Mouse (Mus musculus): ENCODE measurements around the gene Fyttd1. TPM values are rescaled to one million over a fixed set of nuclear protein-coding genes. Genes with fewer than 3 reads are reported as not detected.
"Not testable (repeated sequence)": the region's sequence is repeated elsewhere in the genome, so short reads cannot be mapped to it uniquely, and the experiment has no call there.

The Fyttd1 gene
- polyA plus RNA-seq, 1 experiment from 2014 or later: 99.0 TPM

GRCm38 (mm10) chr16:32866713-32867112 is 10.6 kb upstream of the Fyttd1 start:
- Histone ChIP-seq H3K4me3 (peak overlapping the region; percentile 84; the same call in 1 of the 2 replicates), H3K9me3 (no peaks in the 10 kb centered on the region), H3K27ac (no peak overlapping the region), H3K4me1 (peaks cover 19% of the 10 kb centered on the region), H3K36me3 (replicated peaks) (no peaks in the 10 kb centered on the region; the same call in 1 of the 2 replicates), H3K27me3 (ENCODE audit: poor library complexity, severe bottlenecking) (no peaks in the 10 kb centered on the region)
- DNase-seq (ENCODE audit: extremely low spot score, low spot score): no peak
- WGBS: 85% methylated on average over 5 of the region's 5 CpGs

DNA sequence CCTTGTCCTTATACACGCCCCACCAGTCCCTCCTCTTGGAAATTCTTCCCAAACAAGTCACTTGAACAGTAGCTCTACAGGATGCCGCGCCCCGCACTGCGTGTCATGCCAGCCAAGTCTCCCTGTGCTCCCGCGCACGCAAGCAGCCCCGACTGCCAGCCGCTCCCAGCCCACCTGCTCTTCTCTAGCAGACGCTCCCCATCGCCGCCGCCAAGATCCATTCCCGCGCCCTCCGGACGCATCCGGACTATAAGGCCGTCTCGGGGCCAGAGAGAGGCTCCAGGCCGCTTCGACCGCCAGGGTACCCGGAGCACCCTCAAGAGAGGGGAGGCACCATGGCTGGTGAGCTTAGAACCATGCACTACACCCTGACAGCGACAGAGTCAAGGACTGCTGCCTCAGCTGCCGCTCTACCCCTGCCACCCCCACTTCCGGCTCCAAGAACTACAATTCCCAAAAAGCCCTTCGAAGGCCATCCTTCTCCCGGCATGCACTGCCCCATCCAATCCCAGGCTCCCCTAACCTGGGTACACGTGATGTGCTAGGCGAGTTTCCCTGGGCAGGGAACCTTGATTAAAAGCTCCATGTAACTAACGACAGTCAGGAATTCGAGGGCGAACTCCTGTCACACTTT is 9.3 kb upstream of the Fyttd1 start:
- Histone ChIP-seq H3K27me3 (ENCODE audit: poor library complexity, severe bottlenecking) (no peaks in the 10 kb centered on the region), H3K4me3 (peak overlapping the region; percentile 84), H3K9me3 (no peaks in the 10 kb centered on the region), H3K27ac (peak overlapping the region; percentile 86), H3K4me1 (peaks cover 19% of the 10 kb centered on the region), H3K36me3 (replicated peaks) (no peaks in the 10 kb centered on the region; the same call in 1 of the 2 replicates)
- under 1% methylated on average over 35 of the region's 35 CpGs for WGBS
- DNase-seq (ENCODE audit: extremely low spot score, low spot score): peak; percentile 87

DNA sequence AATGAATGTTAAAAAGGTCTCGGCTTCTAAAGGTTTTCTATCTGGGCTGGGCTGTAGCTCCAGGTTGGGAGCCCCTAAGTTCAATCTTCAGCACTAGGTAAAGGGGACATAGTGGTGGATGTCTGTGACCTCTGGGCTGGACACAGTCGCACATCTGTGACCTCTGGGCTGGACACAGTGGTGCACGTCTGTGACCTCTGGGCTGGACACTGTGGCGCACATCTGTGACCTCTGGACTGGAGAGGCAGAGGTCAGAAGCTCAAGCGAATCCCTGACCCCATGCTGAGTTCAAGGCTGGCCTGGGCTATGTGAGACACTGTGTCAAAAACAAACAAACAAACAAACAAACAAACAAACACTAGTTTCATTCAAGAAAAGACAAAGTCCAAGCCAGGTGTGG is 7.1 kb upstream of the Fyttd1 start:
- Histone ChIP-seq H3K27ac (no peak overlapping the region), H3K9me3 (no peaks in the 10 kb centered on the region), H3K36me3 (replicated peaks) (no peaks in the 10 kb centered on the region), H3K4me1 (peaks cover 19% of the 10 kb centered on the region), H3K4me3 (no peak overlapping the region), H3K27me3 (ENCODE audit: poor library complexity, severe bottlenecking) (no peaks in the 10 kb centered on the region)
- 61% methylated on average over 5 of the region's 5 CpGs for WGBS
- DNase-seq (ENCODE audit: extremely low spot score, low spot score): no peak

DNA sequence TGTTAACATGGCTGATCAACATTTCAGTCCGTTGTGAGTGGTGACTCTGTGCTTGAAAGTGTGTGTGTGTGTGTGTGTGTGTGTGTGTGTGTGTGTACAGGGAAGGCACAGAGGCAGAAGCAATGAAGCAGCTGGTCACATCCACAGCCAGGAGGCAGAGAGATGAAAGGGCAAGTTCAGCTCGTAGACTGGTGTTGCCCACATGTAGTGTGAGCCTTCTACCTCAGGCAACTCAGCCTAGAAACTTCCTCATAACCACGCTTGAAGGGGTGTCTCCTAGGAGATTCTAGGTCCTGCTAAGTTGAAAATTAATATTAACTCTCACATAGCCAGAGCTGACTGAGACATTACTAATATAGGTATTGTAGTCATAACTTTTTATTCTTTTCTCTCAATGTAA is 3.9 kb upstream of the Fyttd1 start:
- no peak for DNase-seq (ENCODE audit: extremely low spot score, low spot score)
- Histone ChIP-seq H3K27ac (no peak overlapping the region), H3K4me3 (no peak overlapping the region), H3K27me3 (ENCODE audit: poor library complexity, severe bottlenecking) (no peaks in the 10 kb centered on the region), H3K4me1 (peaks cover 9% of the 10 kb centered on the region), H3K9me3 (no peaks in the 10 kb centered on the region), H3K36me3 (replicated peaks) (no peaks in the 10 kb centered on the region)
- 70% methylated on average over 3 of the region's 3 CpGs for WGBS

GRCm38 (mm10) chr16:32875281-32875680 is 2.0 kb upstream of the Fyttd1 start:
- peaks cover 16% of the 10 kb centered on the region for H3K4me1 ChIP-seq
- DNase-seq (ENCODE audit: extremely low spot score, low spot score); H3K27me3 ChIP-seq (ENCODE audit: poor library complexity, severe bottlenecking); H3K27ac ChIP-seq; H3K4me3 ChIP-seq; H3K36me3 ChIP-seq (replicated peaks); H3K9me3 ChIP-seq: not testable (repeated sequence)
- WGBS: 34% methylated on average over 1 of the region's 1 CpGs

DNA sequence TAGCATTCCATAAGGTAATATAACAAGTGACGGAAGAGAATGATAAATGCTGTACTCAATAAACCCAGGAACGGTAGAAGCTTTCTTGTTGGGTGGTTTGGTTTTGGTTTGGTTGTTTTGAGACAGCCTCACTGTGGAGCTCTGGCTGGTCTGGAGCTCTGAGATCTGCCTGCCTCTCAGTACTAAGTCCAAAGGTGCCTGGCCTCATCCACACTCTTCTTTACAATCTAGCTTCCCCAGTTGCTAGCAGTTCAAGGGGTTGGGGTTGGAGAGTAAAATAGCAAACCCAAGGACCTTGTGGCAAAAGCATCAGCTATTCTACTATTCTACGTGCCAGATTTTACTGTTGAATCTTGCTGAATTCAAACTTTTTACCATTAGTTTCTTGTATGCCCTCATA is 1.5 kb upstream of the Fyttd1 start:
- no peak overlapping the region for H3K27ac ChIP-seq
- no peaks in the 10 kb centered on the region for H3K27me3 ChIP-seq (ENCODE audit: poor library complexity, severe bottlenecking)
- no peak for DNase-seq (ENCODE audit: extremely low spot score, low spot score)
- no peak overlapping the region for H3K4me3 ChIP-seq
- WGBS: 91% methylated on average over 3 of the region's 3 CpGs
- no peaks in the 10 kb centered on the region for H3K36me3 ChIP-seq (replicated peaks)
- peaks cover 16% of the 10 kb centered on the region for H3K4me1 ChIP-seq
- H3K9me3 ChIP-seq: no peaks in the 10 kb centered on the region

DNA sequence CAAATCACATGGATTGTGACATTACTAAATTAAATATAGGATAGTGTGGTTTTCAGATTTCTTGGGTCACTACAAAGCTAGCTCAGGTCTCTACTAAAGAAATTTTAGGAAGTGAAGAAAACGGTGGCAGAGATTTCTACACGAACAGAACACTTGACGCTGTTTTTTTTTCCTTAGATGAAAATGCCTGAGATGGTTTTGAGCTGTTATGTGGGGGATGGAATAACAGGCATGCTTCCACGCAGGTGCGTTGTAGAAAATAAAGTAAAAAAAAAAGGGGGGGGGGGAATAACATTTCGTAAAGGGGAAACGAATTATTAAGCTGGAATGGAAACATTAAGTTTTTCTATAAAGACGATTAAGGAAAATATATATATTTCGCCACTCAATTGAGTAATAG is 469 bp upstream of the Fyttd1 start:
- no peaks in the 10 kb centered on the region for H3K27me3 ChIP-seq (ENCODE audit: poor library complexity, severe bottlenecking)
- peaks cover 19% of the 10 kb centered on the region for H3K4me1 ChIP-seq
- no peaks in the 10 kb centered on the region for H3K9me3 ChIP-seq
- peak overlapping the region; percentile 90 for H3K4me3 ChIP-seq
- no peaks in the 10 kb centered on the region for H3K36me3 ChIP-seq (replicated peaks)
- H3K27ac ChIP-seq: peak overlapping the region; percentile 90; the same call in 1 of the 2 replicates
- DNase-seq (ENCODE audit: extremely low spot score, low spot score): no peak
- 39% methylated on average over 9 of the region's 9 CpGs for WGBS

DNA sequence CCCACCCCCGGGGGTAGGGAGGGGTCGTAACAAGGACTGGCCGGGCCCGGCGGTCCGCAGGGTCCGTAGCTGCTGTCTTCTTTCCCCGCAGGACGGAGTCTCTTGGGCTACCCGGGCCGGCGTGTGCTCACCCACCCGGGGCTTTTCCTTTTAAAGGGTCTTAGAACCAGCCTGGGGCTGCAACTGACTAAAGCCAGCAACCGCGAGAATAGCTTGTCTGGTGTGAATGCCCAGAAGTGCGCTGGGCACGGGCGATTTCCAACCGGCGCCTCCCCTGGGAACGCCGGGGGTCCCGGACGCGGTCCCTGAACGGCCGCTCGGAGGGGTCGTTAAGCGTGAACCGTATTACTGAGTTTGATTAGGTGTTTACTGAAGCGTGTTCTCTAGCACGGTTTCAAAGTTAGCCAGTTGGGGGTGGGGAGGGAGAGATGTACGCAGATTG is 878 bp downstream of the Fyttd1 start:
- DNase-seq (ENCODE audit: extremely low spot score, low spot score): no peak
- no peaks in the 10 kb centered on the region for H3K27me3 ChIP-seq (ENCODE audit: poor library complexity, severe bottlenecking)
- H3K36me3 ChIP-seq (replicated peaks): no peaks in the 10 kb centered on the region
- H3K4me3 ChIP-seq: peak overlapping the region; percentile 90
- no peaks in the 10 kb centered on the region for H3K9me3 ChIP-seq
- H3K4me1 ChIP-seq: peaks cover 25% of the 10 kb centered on the region
- under 1% methylated on average over 34 of the region's 34 CpGs for WGBS
- peak overlapping the region; percentile 90 for H3K27ac ChIP-seq

DNA sequence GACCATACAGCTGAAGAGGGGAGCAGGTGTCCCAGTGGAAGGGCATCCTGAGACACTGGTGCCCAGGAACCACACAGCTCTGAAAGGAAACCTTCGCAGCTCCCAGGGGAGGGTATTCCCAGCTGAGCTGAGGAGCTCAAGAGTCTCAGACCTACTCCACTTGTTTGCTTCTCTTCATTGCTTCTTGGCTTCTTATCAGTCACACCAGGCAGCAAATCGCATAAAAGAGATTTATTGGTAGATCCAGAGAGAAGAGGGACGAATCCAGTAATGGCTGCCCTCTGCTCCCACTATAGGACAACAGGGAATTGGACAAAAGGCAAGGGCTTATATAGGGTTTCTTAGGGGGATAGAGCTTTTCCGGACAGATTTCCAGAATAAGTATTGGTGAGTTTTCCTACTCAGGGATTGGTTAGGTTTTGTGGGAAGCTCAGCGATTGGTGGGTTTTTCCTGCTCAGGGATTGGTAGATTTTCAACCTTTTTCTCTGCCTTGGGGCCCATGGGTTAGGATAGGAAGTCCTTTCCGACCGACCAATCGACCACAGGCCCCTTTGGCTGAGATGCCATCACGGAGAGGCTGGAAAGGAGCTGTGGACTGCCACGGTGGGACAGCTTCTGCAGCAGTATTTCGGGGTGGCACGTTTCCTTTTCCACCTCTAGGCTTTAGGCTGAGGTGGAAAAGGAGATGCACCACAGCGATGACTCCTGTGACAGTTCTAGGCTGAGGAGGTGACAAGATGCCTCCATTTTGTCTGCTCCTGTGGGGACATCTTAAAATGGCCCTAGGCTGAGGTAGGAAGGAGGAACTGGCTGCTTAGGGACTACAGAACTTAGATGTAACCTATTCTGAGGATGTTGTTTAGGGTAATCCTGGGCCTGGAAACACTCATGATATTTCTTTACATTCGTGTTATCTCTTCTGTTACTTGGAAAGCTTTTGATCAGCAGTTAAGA is 1.9 kb downstream of the Fyttd1 start:
- peaks cover 25% of the 10 kb centered on the region for H3K4me1 ChIP-seq
- H3K27ac ChIP-seq: no peak overlapping the region
- 87% methylated on average over 14 of the region's 14 CpGs for WGBS
- no peaks in the 10 kb centered on the region for H3K27me3 ChIP-seq (ENCODE audit: poor library complexity, severe bottlenecking)
- peak overlapping the region; percentile 90 for H3K4me3 ChIP-seq
- no peak for DNase-seq (ENCODE audit: extremely low spot score, low spot score)
- no peaks in the 10 kb centered on the region for H3K9me3 ChIP-seq
- peaks cover 8% of the 10 kb centered on the region for H3K36me3 ChIP-seq (replicated peaks)

GRCm38 (mm10) chr16:32881538-32881937 is 4.2 kb downstream of the Fyttd1 start:
- 88% methylated on average over 7 of the region's 7 CpGs for WGBS
- Histone ChIP-seq H3K4me1 (peaks cover 25% of the 10 kb centered on the region), H3K4me3 (no peak overlapping the region), H3K27ac (no peak overlapping the region), H3K36me3 (replicated peaks) (peaks cover 26% of the 10 kb centered on the region), H3K27me3 (ENCODE audit: poor library complexity, severe bottlenecking) (no peaks in the 10 kb centered on the region), H3K9me3 (no peaks in the 10 kb centered on the region)
- DNase-seq (ENCODE audit: extremely low spot score, low spot score): no peak

DNA sequence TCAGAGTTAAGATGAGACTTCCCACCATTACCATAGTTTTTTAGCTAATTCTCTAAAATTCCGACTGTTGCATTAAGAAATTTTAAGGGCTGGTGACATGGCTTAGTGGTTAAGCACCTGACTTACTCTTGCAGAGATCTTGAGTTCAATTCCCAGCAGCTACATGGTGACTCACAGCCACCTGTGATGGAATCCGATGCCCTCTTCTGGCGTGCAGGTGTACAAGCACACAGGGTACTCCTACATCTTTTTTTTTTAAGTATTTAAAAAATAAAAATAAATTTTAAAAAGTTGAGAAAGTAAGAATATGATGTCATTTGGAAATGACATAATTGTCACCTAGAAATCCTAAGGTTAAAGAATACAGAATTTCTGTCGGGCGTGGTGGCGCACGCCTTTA is 10.7 kb downstream of the Fyttd1 start:
- H3K9me3 ChIP-seq: no peaks in the 10 kb centered on the region
- no peaks in the 10 kb centered on the region for H3K27me3 ChIP-seq (ENCODE audit: poor library complexity, severe bottlenecking)
- no peak for DNase-seq (ENCODE audit: extremely low spot score, low spot score)
- H3K4me3 ChIP-seq: no peak overlapping the region
- no peaks in the 10 kb centered on the region for H3K4me1 ChIP-seq
- H3K27ac ChIP-seq: no peak overlapping the region
- peaks cover 77% of the 10 kb centered on the region for H3K36me3 ChIP-seq (replicated peaks)
- WGBS: 86% methylated on average over 7 of the region's 7 CpGs

GRCm38 (mm10) chr16:32889881-32890280 is 12.6 kb downstream of the Fyttd1 start:
- peaks cover 82% of the 10 kb centered on the region for H3K36me3 ChIP-seq (replicated peaks)
- no peak overlapping the region for H3K4me3 ChIP-seq
- whole genome bisulfite sequencing: 66% methylated on average over 2 of the region's 2 CpGs
- H3K4me1 ChIP-seq: no peaks in the 10 kb centered on the region
- no peak overlapping the region for H3K27ac ChIP-seq
- H3K9me3 ChIP-seq: no peaks in the 10 kb centered on the region
- no peaks in the 10 kb centered on the region for H3K27me3 ChIP-seq (ENCODE audit: poor library complexity, severe bottlenecking)
- no peak for DNase-seq (ENCODE audit: extremely low spot score, low spot score)

GRCm38 (mm10) chr16:32896126-32896525 is 18.8 kb downstream of the Fyttd1 start:
- Histone ChIP-seq H3K4me1 (no peaks in the 10 kb centered on the region), H3K27me3 (ENCODE audit: poor library complexity, severe bottlenecking) (no peaks in the 10 kb centered on the region), H3K36me3 (replicated peaks) (peaks cover 90% of the 10 kb centered on the region), H3K27ac (no peak overlapping the region), H3K4me3 (no peak overlapping the region), H3K9me3 (no peaks in the 10 kb centered on the region)
- DNase-seq (ENCODE audit: extremely low spot score, low spot score): no peak

Measured in forebrain, embryonic 10.5 days (tissue).